Mouse (Mus musculus) heart, embryonic 11.5 days (tissue): ENCODE data around the gene Pdgfc. TPM values are rescaled to one million over a fixed set of nuclear protein-coding genes. Genes with fewer than 3 reads are reported as not detected.

ENCODE experiments used
- ATAC-seq: fragments of 200-750 bp; cut with Nextera tagmentation; replicated peaks from 2 replicates; pipeline ENCODE4 v1.8.0; 2017; ENCODE audit warnings: moderate library complexity; ENCODE audit not compliant: insufficient number of reproducible peaks, low FRiP score, low TSS enrichment
- H3K27ac ChIP-seq: fragments of 300-500 bp; sonication (generic); 2 replicates; pipeline ENCODE4 v1.5.1; 2014; ENCODE audit warnings: mild to moderate bottlenecking, low read depth, low read length
- H3K27me3 ChIP-seq: fragments of 300-500 bp; sonication (generic); 2 replicates; pipeline ENCODE4 v1.6.1; 2014; ENCODE audit warnings: mild to moderate bottlenecking, low read length, mixed read lengths; ENCODE audit not compliant: control insufficient read depth, insufficient read depth
- H3K36me3 ChIP-seq: fragments of 300-500 bp; sonication (generic); 2 replicates; pipeline ENCODE4 v1.6.1; 2014; ENCODE audit warnings: mild to moderate bottlenecking, low read length, moderate library complexity, mixed read lengths; ENCODE audit not compliant: control insufficient read depth, insufficient read depth
- H3K4me1 ChIP-seq: fragments of 300-500 bp; sonication (generic); 2 replicates; pipeline ENCODE4 v1.6.1; 2014; ENCODE audit warnings: low read length; ENCODE audit not compliant: control insufficient read depth, insufficient read depth
- H3K4me2 ChIP-seq: fragments of 300-500 bp; sonication (generic); 2 replicates; pipeline ENCODE4 v1.6.1; 2014; ENCODE audit warnings: mild to moderate bottlenecking, moderate library complexity
- H3K4me3 ChIP-seq: fragments of 300-500 bp; sonication (generic); 2 replicates; pipeline ENCODE4 v1.5.1; 2014; ENCODE audit warnings: low read depth, low read length
- H3K9ac ChIP-seq: fragments of 300-500 bp; sonication (generic); 2 replicates; pipeline ENCODE4 v1.6.1; 2014; ENCODE audit warnings: mild to moderate bottlenecking, low read depth, low read length, moderate library complexity
- H3K9me3 ChIP-seq: fragments of 300-500 bp; sonication (generic); replicated peaks from 2 replicates; pipeline ENCODE4 v1.6.1; 2016; ENCODE audit warnings: low read length; ENCODE audit not compliant: control insufficient read depth
- WGBS: fragments of 180-500 bp; shearing (Covaris S2); extraction: QIAGEN DNeasy Blood & Tissue Kit; methylation state at CpG from one replicate; pipeline ENCODE4 v1.1.7; 2014; ENCODE audit not compliant: insufficient replicate concordance; 5-methylcytosine and 5-hydroxymethylcytosine counted together
- polyA plus RNA-seq: library from polyadenylated mRNA; unstranded; fragments of >200 nt; fragmentation: Nextera tagmentation; extraction: Ambion mirVana; gene quantifications from 2 replicates; pipeline ENCODE4 v1.2.1, GENCODE M21; 2014

Gene Pdgfc
- polyA plus RNA-seq, 1 experiment from 2014 or later: 12.0 TPM

DNA sequence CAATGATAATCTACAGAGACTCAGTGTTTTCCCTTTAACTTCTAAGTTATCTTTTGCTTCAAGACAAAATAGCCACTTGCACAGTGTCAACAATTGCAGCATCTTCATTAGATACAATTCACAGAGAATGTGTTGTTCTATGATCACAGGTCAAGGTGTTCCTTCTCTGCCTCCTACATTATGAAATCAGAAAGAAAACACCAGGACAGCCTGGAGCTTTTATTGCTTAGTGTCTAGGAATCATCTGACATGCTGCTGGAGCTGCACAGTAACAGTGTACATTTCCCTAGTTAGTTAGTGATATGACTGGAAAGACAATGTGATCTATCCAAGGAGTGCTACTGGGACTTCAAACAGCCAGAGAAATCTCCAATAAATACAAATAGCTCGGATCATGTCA lies 118.2 kb downstream of the Pdgfc start:
- 65% methylated on average over 1 of the region's 1 CpGs for WGBS
- H3K9ac ChIP-seq: no peak overlapping the region
- H3K4me2 ChIP-seq: no peak overlapping the region
- no peak for ATAC-seq
- H3K4me1 ChIP-seq: no peaks in the 10 kb centered on the region
- H3K27me3 ChIP-seq: no peaks in the 10 kb centered on the region
- H3K9me3 ChIP-seq: no peaks in the 10 kb centered on the region
- no peak overlapping the region for H3K27ac ChIP-seq
- H3K36me3 ChIP-seq: no peaks in the 10 kb centered on the region
- no peak overlapping the region for H3K4me3 ChIP-seq

DNA sequence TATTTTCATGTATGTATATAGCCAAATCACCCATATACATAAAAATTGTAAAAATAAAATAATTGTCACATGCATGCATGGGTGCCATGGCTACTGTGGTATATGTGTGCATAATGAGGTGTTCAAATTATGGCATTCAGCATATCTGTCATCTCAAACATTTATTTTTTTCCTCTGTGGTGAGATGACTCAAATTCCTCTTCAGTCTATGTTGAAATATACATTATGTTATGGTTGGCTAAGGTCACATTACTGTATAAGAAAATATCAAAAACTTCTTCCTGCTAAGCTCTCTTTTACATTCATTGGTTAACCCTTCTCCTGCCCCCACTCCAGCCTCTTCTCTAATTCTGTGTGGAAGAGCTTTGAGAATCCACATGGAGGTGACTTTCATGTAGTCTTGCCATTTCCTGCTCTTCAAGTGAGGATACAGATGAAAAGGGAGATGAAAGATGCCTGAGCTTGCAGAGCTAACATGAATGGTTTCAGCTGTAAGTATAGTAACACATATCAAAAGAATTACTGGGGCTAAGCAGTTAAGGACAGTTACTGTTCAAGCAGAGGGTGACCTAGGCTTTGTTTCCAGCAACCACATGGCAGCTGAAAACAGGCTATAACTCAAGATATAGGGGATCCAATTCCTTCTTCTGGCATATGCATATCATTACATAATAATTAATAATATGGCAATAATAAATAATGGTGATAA lies 124.4 kb downstream of the Pdgfc start:
- no peak overlapping the region for H3K4me2 ChIP-seq
- ATAC-seq: no peak
- no peaks in the 10 kb centered on the region for H3K9me3 ChIP-seq
- H3K9ac ChIP-seq: no peak overlapping the region
- no peak overlapping the region for H3K27ac ChIP-seq
- H3K36me3 ChIP-seq: no peaks in the 10 kb centered on the region
- no peaks in the 10 kb centered on the region for H3K4me1 ChIP-seq
- no peaks in the 10 kb centered on the region for H3K27me3 ChIP-seq
- no peak overlapping the region for H3K4me3 ChIP-seq

DNA sequence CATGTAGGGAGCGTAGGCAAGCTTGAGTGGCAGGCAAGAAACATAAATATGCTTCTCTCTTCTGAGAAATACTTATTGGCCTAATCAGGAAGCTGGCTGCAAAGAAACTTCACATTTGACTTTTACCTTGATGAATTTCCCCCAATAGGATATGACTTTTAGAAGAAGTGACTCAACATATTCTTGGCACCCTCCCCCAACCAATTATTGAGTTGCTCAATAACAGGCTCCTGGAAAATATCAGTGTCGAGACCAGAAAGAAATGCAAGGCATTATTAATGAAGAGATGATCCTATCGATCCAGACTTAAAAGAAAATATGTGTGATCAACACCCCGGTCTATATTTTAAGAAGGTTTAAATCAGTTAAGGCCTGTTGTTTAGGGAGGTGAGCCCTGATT lies 125.9 kb downstream of the Pdgfc start:
- H3K4me3 ChIP-seq: no peak overlapping the region
- H3K9me3 ChIP-seq: no peaks in the 10 kb centered on the region
- H3K27me3 ChIP-seq: no peaks in the 10 kb centered on the region
- H3K36me3 ChIP-seq: no peaks in the 10 kb centered on the region
- H3K4me1 ChIP-seq: no peaks in the 10 kb centered on the region
- no peak overlapping the region for H3K4me2 ChIP-seq
- H3K27ac ChIP-seq: no peak overlapping the region
- no peak overlapping the region for H3K9ac ChIP-seq
- 84% methylated on average over 4 of the region's 4 CpGs for WGBS
- no peak for ATAC-seq

DNA sequence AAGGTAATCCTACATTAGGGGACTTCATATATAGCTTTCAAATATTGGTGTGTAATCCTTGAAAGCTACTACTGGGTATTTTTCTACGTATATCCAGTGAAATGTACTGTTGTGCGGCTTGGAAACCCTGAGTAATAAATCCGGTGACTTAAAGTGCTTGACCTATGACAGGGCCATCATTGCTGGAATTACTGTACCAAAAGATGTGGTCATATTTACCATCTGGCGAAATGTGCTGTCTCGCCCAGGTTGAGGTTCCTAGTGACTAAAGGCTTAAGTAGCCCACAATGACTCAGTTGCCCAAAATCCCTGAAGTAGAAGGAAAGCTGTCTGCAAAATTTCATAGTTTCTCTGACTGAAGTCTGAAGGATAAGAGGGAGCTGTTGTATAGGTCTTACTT lies 127.9 kb downstream of the Pdgfc start:
- no peak overlapping the region for H3K27ac ChIP-seq
- H3K4me2 ChIP-seq: no peak overlapping the region
- no peaks in the 10 kb centered on the region for H3K4me1 ChIP-seq
- H3K4me3 ChIP-seq: no peak overlapping the region
- WGBS: 87% methylated on average over 5 of the region's 5 CpGs
- H3K9me3 ChIP-seq: no peaks in the 10 kb centered on the region
- ATAC-seq: no peak
- no peaks in the 10 kb centered on the region for H3K27me3 ChIP-seq
- H3K36me3 ChIP-seq: no peaks in the 10 kb centered on the region
- H3K9ac ChIP-seq: no peak overlapping the region

- Histone ChIP-seq H3K4me2 (no peak overlapping the region), H3K4me1 (no peaks in the 10 kb centered on the region), H3K27me3 (no peaks in the 10 kb centered on the region), H3K9me3 (no peaks in the 10 kb centered on the region), H3K36me3 (no peaks in the 10 kb centered on the region), H3K27ac (no peak overlapping the region), H3K4me3 (no peak overlapping the region), H3K9ac (no peak overlapping the region)
- ATAC-seq: no peak
- 71% methylated on average over 4 of the region's 4 CpGs for WGBS
Measured at GRCm38 (mm10) chr3:81170073-81170809, 134.0 kb downstream of the Pdgfc start.

DNA sequence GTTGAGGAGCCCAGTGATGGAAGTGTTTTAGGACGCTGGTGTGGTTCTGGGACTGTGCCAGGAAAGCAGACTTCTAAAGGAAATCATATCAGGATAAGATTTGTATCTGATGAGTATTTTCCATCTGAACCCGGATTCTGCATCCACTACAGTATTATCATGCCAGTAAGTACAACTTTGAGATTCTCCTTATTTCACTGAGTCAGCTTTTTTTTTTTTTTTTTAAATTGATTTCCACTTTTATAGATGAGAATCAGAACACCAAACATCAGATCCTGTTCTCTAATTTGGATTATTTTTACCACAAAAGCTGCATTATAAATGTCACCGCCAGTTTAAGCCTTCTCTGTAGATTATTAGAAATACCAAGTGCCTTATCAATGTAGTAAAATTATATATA lies 138.6 kb downstream of the Pdgfc start:
- no peak for ATAC-seq
- Histone ChIP-seq H3K9ac (no peak overlapping the region), H3K27ac (no peak overlapping the region), H3K4me1 (no peaks in the 10 kb centered on the region), H3K4me2 (no peak overlapping the region), H3K27me3 (no peaks in the 10 kb centered on the region), H3K4me3 (no peak overlapping the region), H3K9me3 (no peaks in the 10 kb centered on the region), H3K36me3 (no peaks in the 10 kb centered on the region)
- WGBS: 82% methylated on average over 3 of the region's 3 CpGs

DNA sequence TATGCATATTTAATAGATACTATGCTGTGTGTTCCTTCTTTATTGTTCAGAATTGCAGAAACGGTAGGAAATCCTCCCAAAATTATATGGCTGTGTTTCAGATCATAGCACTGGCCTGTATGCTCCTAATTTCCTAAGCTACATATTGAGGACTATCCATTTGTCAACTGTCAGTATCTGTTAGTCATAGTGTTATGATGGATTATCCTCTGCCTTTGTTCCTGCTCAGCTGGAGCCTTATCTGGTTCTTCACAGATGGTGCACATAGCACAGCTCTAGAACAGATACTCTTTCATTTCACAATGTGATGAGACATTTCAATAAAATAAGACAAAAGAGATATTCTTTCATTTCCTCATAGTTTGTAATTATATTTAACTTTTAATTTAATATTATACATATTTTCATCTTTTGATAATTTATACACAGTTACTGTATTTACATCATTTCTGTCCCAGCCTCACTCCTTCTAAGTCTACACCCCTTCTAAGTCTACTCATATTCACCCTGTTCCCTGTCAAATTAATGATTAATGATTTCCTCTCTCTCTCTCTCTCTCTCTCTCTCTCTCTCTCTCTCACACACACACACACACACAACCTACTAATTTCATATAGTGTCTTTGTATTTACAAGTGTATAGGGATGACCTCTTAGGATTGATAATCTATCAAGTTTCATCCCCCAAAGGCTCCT lies 145.2 kb downstream of the Pdgfc start:
- Histone ChIP-seq H3K27me3 (no peaks in the 10 kb centered on the region), H3K4me3 (no peak overlapping the region), H3K4me2 (no peak overlapping the region), H3K27ac (no peak overlapping the region), H3K36me3 (no peaks in the 10 kb centered on the region), H3K9ac (no peak overlapping the region), H3K4me1 (no peaks in the 10 kb centered on the region), H3K9me3 (no peaks in the 10 kb centered on the region)
- ATAC-seq: no peak
- 84% methylated on average over 1 of the region's 1 CpGs for WGBS

GRCm38 (mm10) chr3:81196937-81197336 lies 160.7 kb downstream of the Pdgfc start:
- ATAC-seq: no peak
- Histone ChIP-seq H3K27me3 (no peaks in the 10 kb centered on the region), H3K9me3 (no peaks in the 10 kb centered on the region), H3K9ac (no peak overlapping the region), H3K36me3 (no peaks in the 10 kb centered on the region), H3K4me2 (no peak overlapping the region), H3K27ac (no peak overlapping the region), H3K4me1 (no peaks in the 10 kb centered on the region), H3K4me3 (no peak overlapping the region)
- WGBS: 69% methylated on average over 2 of the region's 2 CpGs
